Mouse (Mus musculus) ES-Bruce4 (cell line): ENCODE measurements around the gene Kpna4. TPM values are rescaled to one million over a fixed set of nuclear protein-coding genes. Genes with fewer than 3 reads are reported as not detected.
"Not testable (repeated sequence)": the region's sequence is repeated elsewhere in the genome, so short reads cannot be mapped to it uniquely, and the experiment has no call there.

Source experiments
- H3K27ac ChIP-seq: 2 replicates; pipeline ENCODE4 v1.5.1; 2012; ENCODE audit warnings: low read length, inconsistent platforms; ENCODE audit not compliant: insufficient read depth
- H3K27me3 ChIP-seq: 2 replicates; pipeline ENCODE4 v1.6.1; 2012; ENCODE audit warnings: mild to moderate bottlenecking, low read length, inconsistent platforms; ENCODE audit not compliant: control insufficient read depth, poor library complexity, insufficient read depth, severe bottlenecking
- H3K36me3 ChIP-seq: 2 replicates; pipeline ENCODE4 v1.6.1; 2012; ENCODE audit warnings: inconsistent platforms, mild to moderate bottlenecking, low read length, moderate library complexity; ENCODE audit not compliant: control insufficient read depth, poor library complexity, insufficient read depth, severe bottlenecking
- H3K4me1 ChIP-seq: one replicate; pipeline ENCODE4 v1.8.1; 2011; ENCODE audit warnings: low read length; ENCODE audit not compliant: control insufficient read depth, insufficient read depth
- H3K4me3 ChIP-seq: 2 replicates; pipeline ENCODE4 v1.5.1; 2011; ENCODE audit warnings: low read depth, mild to moderate bottlenecking, low read length
- H3K9ac ChIP-seq: 2 replicates; pipeline ENCODE4 v1.6.1; 2012; ENCODE audit warnings: low read depth, mild to moderate bottlenecking, inconsistent platforms; ENCODE audit not compliant: poor library complexity, severe bottlenecking
- H3K9me3 ChIP-seq: replicated peaks from 2 replicates; pipeline ENCODE4 v1.6.1; 2012; ENCODE audit warnings: mild to moderate bottlenecking, low read length, inconsistent platforms; ENCODE audit not compliant: control insufficient read depth, poor library complexity, insufficient read depth, severe bottlenecking
- CTCF ChIP-seq: IDR thresholded peaks from one replicate; pipeline ENCODE4 v1.8.1; 2011; ENCODE audit warnings: low read depth, low read length
- EP300 ChIP-seq: IDR thresholded peaks from 2 replicates; pipeline ENCODE4 v1.6.1; 2011; ENCODE audit warnings: low read depth, low read length; ENCODE audit not compliant: insufficient read depth
- POLR2A ChIP-seq: IDR thresholded peaks from one replicate; pipeline ENCODE4 v1.8.1; 2011; ENCODE audit warnings: low read length; ENCODE audit not compliant: insufficient read depth
- polyA plus RNA-seq: library from polyadenylated mRNA; stranded (reverse); fragments of >200 nt; gene quantifications from 2 replicates; pipeline ENCODE4 v1.2.4, GENCODE M21; 2011; ENCODE audit warnings: low read depth; ENCODE audit not compliant: missing spikeins, insufficient read depth, insufficient read length

Kpna4 gene
- polyA plus RNA-seq, 1 experiment: 85.0 TPM

DNA sequence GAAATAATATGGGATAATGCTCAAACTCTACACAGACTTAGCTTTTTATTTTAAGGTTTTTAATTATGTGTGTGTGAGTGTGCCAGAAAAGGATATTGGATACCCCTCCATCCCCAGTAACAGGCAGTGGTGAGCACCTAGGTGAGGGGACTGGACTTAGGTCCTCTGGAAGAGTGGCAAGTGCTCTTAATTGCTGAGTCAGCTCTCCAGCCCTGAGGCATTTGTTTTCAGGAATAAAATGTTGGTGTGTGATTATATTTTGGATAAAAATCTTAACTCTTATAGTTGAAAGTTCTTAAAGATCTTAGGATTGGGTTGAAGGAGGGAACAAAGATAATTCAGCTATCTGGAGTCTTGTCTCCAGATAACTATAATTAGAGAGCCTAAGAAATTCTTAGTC is 106.1 kb downstream of the Kpna4 start:
- H3K27ac ChIP-seq: no peak overlapping the region
- no peaks in the 10 kb centered on the region for H3K27me3 ChIP-seq
- no peaks in the 10 kb centered on the region for H3K4me1 ChIP-seq
- TF ChIP-seq POLR2A (no peak), CTCF (no peak), EP300 (no peak)
- no peaks in the 10 kb centered on the region for H3K9me3 ChIP-seq
- H3K9ac ChIP-seq: no peak overlapping the region
- no peak overlapping the region for H3K4me3 ChIP-seq
- H3K36me3 ChIP-seq: peaks cover 71% of the 10 kb centered on the region

DNA sequence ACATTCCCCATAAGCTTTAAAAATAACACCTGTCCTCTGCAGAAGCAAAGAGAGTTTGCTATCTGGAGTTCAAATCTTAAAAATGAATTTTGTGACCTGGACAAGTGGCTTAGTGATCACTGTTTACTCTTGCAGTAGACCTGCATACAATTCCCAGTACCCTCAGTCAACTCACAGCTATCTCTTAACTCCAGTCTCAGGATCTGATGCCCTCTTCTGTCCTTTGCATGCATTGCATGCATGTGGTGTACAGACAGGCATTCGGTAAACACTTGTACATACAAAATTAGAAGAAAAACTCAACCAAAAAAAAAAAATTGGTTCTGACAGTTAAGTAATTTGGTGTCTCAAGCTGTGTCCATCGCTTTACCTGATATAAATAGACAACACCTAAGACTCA is 106.6 kb downstream of the Kpna4 start:
- H3K9me3 ChIP-seq: no peaks in the 10 kb centered on the region
- H3K4me1 ChIP-seq: no peaks in the 10 kb centered on the region
- peaks cover 67% of the 10 kb centered on the region for H3K36me3 ChIP-seq
- H3K27ac ChIP-seq: no peak overlapping the region
- H3K27me3 ChIP-seq: no peaks in the 10 kb centered on the region
- H3K9ac ChIP-seq: no peak overlapping the region
- H3K4me3 ChIP-seq: no peak overlapping the region
- TF ChIP-seq EP300 (no peak), CTCF (no peak), POLR2A (no peak)

DNA sequence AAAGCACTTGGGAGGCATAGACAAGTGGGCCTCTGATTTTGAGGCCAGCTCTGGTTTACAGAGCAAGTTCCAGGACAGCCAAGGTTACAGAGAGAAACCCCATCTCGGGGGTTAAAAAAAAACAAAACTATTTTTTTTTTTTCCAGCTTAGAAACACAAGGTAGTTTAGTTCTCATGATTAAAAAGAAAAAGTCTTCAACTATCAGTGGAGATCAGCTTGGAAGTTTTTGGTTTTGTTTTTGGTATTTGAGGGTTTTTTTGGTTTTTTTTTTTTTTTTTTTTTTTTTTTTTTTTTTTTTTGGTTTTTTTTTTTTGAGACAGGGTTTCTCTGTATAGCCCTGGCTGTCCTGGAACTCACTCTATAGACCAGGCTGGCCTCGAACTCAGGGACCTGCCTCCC is 108.3 kb downstream of the Kpna4 start:
- peaks cover 62% of the 10 kb centered on the region for H3K36me3 ChIP-seq
- not testable (repeated sequence) for H3K4me3 ChIP-seq

DNA sequence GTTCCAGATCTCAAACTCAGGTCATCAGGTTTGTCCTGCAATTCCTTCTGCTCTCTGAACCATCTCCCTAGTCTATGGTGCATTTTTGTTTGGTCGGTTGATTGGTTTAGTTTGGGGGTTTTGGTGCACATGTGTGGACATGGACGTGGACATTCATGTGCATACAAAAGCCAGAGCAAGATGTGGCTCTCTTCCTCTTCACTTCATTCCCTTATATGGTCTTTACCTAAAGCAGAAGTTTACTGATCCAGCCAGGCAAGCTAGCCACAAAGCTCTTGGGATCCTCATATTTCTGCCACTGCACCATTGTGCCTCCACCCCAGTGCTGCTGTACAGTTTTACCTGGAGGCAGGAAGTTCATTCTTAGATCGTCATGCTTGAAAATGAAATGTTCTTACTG is 109.7 kb downstream of the Kpna4 start:
- H3K27me3 ChIP-seq: no peaks in the 10 kb centered on the region
- no peaks in the 10 kb centered on the region for H3K4me1 ChIP-seq
- peaks cover 62% of the 10 kb centered on the region for H3K36me3 ChIP-seq
- no peak for TF ChIP-seq POLR2A
- no peaks in the 10 kb centered on the region for H3K9me3 ChIP-seq
- H3K27ac ChIP-seq: no peak overlapping the region
- H3K9ac ChIP-seq: no peak overlapping the region
- H3K4me3 ChIP-seq: no peak overlapping the region

More for the DNA sequence above, 108.3 kb downstream of the Kpna4 start:
- not testable (repeated sequence) for H3K27me3 ChIP-seq, H3K9me3 ChIP-seq, H3K27ac ChIP-seq, H3K4me1 ChIP-seq, H3K9ac ChIP-seq

Other genes with a start within 250 kb of the Kpna4 start
- gene Ift80, start 122.5 kb downstream of the Kpna4 start, polyA plus RNA-seq: 21.4 and 22.2 TPM in 2 replicates
- gene Smc4, start 122.4 kb downstream of the Kpna4 start, polyA plus RNA-seq: 276 and 284 TPM in 2 replicates
- 122 and 133 TPM in 2 replicates for gene Trim59, start 82.4 kb downstream of the Kpna4 start, polyA plus RNA-seq
- not detected in 2 replicates for gene Arl14, start 95.3 kb upstream of the Kpna4 start, polyA plus RNA-seq
- 3.3 and 3.5 TPM in 2 replicates for gene Ppm1l, start 189.7 kb upstream of the Kpna4 start, polyA plus RNA-seq